Mouse (Mus musculus): ENCODE data around the gene Serpina1e. TPM values are rescaled to one million over a fixed set of nuclear protein-coding genes. Genes with fewer than 3 reads are reported as not detected.
"Not testable (repeated sequence)": the region's sequence is repeated elsewhere in the genome, so short reads cannot be mapped to it uniquely, and the experiment has no call there.

The Serpina1e gene
- polyA plus RNA-seq, 1 experiment from 2014 or later = not detected

DNA sequence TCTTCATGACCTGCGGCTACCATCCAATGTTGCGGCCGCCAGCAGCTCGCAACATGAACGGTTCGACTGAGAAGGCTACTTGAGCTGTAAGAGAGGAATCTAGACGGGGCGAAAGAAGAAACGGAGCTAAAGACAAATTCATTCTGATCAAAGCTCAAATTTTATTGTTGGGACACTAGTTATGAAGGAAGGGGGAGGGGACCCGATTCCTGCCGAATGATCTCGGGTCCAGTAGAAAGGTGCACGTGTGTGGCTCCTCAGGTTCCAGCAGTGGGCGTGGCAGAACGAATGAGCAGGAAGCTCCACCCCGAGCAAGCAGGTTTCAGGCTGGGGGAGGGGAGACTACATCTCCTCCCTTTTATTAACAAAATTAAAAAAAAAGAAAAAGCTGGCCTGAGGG, 49.6 kb downstream of the Serpina1e start:
- 98% methylated on average over 11 of the region's 16 CpGs for WGBS
- H3K36me3 ChIP-seq (replicated peaks; ENCODE audit: control insufficient read depth, insufficient read depth); DNase-seq (ENCODE audit: low spot score); ATAC-seq (ENCODE audit: low FRiP score); H3K9me3 ChIP-seq (ENCODE audit: control insufficient read depth, low read length); H3K4me3 ChIP-seq (replicated peaks; ENCODE audit: low read length); H3K27me3 ChIP-seq (ENCODE audit: control insufficient read depth, insufficient read depth, low read length); H3K27ac ChIP-seq; H3K9ac ChIP-seq; H3K4me1 ChIP-seq (replicated peaks; ENCODE audit: control insufficient read depth, insufficient read depth, low read length); H3K4me2 ChIP-seq (replicated peaks): not testable (repeated sequence)

DNA sequence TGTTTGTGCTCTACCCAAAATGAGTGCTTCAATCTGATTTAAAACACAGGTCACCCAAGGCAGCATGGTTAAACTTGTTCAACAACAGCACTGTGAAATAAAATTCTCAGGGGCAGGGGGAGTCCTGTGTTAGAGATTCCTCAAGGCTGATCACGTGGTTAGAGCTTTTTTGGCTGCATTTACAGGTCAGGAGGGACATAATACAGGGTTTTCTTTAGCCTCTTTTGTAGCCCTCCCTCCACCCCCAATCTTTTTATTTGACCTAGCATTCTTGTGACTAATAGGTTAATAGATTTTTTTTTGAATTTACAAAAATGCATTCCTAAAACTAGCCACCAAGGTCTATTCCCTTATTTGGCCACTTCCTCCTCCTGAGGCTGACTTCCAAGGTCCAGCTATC, 51.0 kb downstream of the Serpina1e start:
- H3K4me2 ChIP-seq (replicated peaks) = not testable (repeated sequence)

DNA sequence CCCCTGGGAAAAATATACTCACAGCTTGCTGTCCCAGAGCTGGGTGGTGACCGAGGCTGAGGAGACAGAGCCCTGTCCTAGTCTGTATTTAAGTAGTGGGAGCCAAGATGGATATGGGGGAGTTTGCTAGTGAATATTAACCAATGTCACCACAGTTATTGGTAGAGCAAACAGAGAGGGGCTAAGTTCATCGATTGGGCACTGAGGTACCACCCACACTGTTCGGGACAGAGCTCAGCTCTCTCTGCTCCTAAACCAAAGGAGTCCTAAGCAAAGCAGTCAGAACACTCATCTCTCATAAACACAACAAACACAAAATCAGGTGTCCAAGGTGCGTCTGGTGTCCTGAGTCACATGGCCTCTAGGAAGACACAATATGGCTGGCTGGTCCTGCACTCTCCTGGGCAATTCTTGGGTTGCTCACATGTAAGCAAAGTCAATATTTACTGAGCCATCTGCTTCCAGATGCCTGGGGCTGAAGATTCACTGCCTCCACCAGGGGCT, 53.9 kb downstream of the Serpina1e start, which contains the start of gene Serpina1c:
Serpina1c (minus strand) TSS at position 51 of the 504 bp plus-strand sequence.
- not testable (repeated sequence) for H3K9me3 ChIP-seq (ENCODE audit: control insufficient read depth, low read length); H3K4me3 ChIP-seq (replicated peaks; ENCODE audit: low read length); H3K9ac ChIP-seq; H3K4me1 ChIP-seq (replicated peaks; ENCODE audit: control insufficient read depth, insufficient read depth, low read length); ATAC-seq (ENCODE audit: low FRiP score); H3K27ac ChIP-seq; DNase-seq (ENCODE audit: low spot score); H3K27me3 ChIP-seq (ENCODE audit: control insufficient read depth, insufficient read depth, low read length); H3K4me2 ChIP-seq (replicated peaks); H3K36me3 ChIP-seq (replicated peaks; ENCODE audit: control insufficient read depth, insufficient read depth)
- 85% methylated on average over 4 of the region's 4 CpGs for WGBS

More for the DNA sequence above, 51.0 kb downstream of the Serpina1e start:
- not testable (repeated sequence) for H3K9me3 ChIP-seq (ENCODE audit: control insufficient read depth, low read length); H3K27ac ChIP-seq; DNase-seq (ENCODE audit: low spot score); H3K27me3 ChIP-seq (ENCODE audit: control insufficient read depth, insufficient read depth, low read length); ATAC-seq (ENCODE audit: low FRiP score); H3K36me3 ChIP-seq (replicated peaks; ENCODE audit: control insufficient read depth, insufficient read depth); H3K9ac ChIP-seq; H3K4me3 ChIP-seq (replicated peaks; ENCODE audit: low read length); H3K4me1 ChIP-seq (replicated peaks; ENCODE audit: control insufficient read depth, insufficient read depth, low read length)
- 31% methylated on average over 1 of the region's 1 CpGs for WGBS

DNA sequence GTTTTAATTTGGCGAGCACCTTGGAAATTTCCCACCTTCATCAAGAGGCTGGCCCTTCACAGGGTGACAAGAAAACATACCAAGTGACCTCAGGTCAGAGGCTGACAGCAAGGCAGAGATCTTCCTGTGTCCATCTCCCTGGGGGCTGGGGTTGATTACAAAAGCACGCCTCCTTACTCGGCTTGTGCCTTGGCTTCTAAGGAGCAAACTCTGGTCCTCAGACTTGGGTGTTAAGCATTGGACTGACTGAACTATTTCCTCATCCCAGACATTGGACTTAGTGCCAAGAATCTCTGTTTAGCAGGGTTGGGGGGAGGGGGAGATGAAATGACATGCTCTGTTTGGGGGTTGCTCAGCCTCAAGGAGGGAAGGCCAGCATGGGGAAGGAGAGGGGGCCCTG, 56.8 kb downstream of the Serpina1e start:
- not testable (repeated sequence) for ATAC-seq (ENCODE audit: low FRiP score); H3K36me3 ChIP-seq (replicated peaks; ENCODE audit: control insufficient read depth, insufficient read depth); H3K9me3 ChIP-seq (ENCODE audit: control insufficient read depth, low read length); H3K4me2 ChIP-seq (replicated peaks); H3K4me1 ChIP-seq (replicated peaks; ENCODE audit: control insufficient read depth, insufficient read depth, low read length); H3K27me3 ChIP-seq (ENCODE audit: control insufficient read depth, insufficient read depth, low read length); H3K9ac ChIP-seq; H3K27ac ChIP-seq; DNase-seq (ENCODE audit: low spot score); H3K4me3 ChIP-seq (replicated peaks; ENCODE audit: low read length)
- WGBS = 98% methylated on average over 3 of the region's 3 CpGs

Other genes with a start within 250 kb of the Serpina1e start
- gene Serpina1d, start 185.4 kb downstream of the Serpina1e start, polyA plus RNA-seq (2014; fragmentation: Nextera tagmentation; extraction: Ambion mirVana) = not detected in 2 replicates
- not detected in 2 replicates for gene Serpina1b, start 128.6 kb downstream of the Serpina1e start, polyA plus RNA-seq (2014; fragmentation: Nextera tagmentation; extraction: Ambion mirVana)
- gene Serpina1a, start 95.4 kb downstream of the Serpina1e start, polyA plus RNA-seq (2014; fragmentation: Nextera tagmentation; extraction: Ambion mirVana) = not detected in 2 replicates
- not detected in 2 replicates for gene Serpina1c, start 54.1 kb downstream of the Serpina1e start, polyA plus RNA-seq (2014; fragmentation: Nextera tagmentation; extraction: Ambion mirVana)
- gene Serpina11, start 31.0 kb upstream of the Serpina1e start, polyA plus RNA-seq (2014; fragmentation: Nextera tagmentation; extraction: Ambion mirVana) = not detected in 2 replicates
- 0.22 TPM in 1 of 2 replicates, not detected in the other for gene Serpina9, start 54.8 kb upstream of the Serpina1e start, polyA plus RNA-seq (2014; fragmentation: Nextera tagmentation; extraction: Ambion mirVana)
- not detected in 2 replicates for gene Serpina12, start 85.5 kb upstream of the Serpina1e start, polyA plus RNA-seq (2014; fragmentation: Nextera tagmentation; extraction: Ambion mirVana)
- not detected in 2 replicates for gene Serpina5, start 142.1 kb upstream of the Serpina1e start, polyA plus RNA-seq (2014; fragmentation: Nextera tagmentation; extraction: Ambion mirVana)
- gene Serpina3a, start 153.7 kb upstream of the Serpina1e start, polyA plus RNA-seq (2014; fragmentation: Nextera tagmentation; extraction: Ambion mirVana) = not detected in 2 replicates
- gene Serpina3b, start 169.0 kb upstream of the Serpina1e start, polyA plus RNA-seq (2014; fragmentation: Nextera tagmentation; extraction: Ambion mirVana) = 0.09 TPM in 1 of 2 replicates, not detected in the other
- not detected in 2 replicates for gene Serpina3c, start 194.9 kb upstream of the Serpina1e start, polyA plus RNA-seq (2014; fragmentation: Nextera tagmentation; extraction: Ambion mirVana)

Data from hindbrain, embryonic 14.5 days (tissue).